Mouse (Mus musculus): Measurements from ENCODE around the gene Rab44. TPM values are rescaled to one million over a fixed set of nuclear protein-coding genes. Genes with fewer than 3 reads are reported as not detected.

Rab44 gene
- polyA plus RNA-seq, 1 experiment = 4.9 TPM

DNA sequence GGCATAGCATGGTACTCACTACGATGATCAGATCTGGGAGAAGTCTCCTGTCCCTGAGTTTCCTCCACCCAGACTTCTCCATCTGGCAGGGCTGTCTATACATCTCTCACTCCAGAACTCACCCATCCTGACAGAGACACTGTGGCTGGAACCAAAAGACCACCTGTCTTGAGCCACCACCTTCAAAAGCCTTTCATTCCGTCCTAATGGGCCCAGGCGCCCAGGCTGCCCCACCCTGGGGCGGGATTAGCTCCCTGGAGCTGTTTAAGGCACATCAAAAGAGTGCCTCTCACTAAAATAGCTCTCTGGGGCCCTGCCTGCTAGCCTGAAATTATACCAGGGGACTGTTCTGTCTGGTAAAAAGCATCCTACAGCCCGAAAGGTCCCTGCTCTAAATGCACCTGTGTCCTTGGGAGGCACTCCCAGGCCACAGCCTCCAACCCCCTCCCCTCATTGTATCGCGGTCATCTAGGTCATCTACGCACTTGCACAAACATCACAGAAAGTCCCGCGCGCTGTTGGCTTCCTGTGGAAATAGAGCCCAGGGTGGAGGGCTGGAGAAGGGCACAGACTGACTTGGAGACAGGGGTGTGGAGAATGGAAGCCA is 41.1 kb upstream of the Rab44 start:
- TF ChIP-seq POLR2A (IDR thresholded peaks at IDR 0.05; ENCODE audit: low read depth, low read length) = no peak
- no peak for TF ChIP-seq CTCF (IDR thresholded peaks at IDR 0.05; ENCODE audit: extremely low read depth, insufficient read depth, insufficient read length, insufficient replicate concordance)
- Histone ChIP-seq H3K4me3 (ENCODE audit: extremely low read depth, insufficient read depth, insufficient read length) (no peak overlapping the region), H3K27ac (ENCODE audit: insufficient read depth, low read length) (no peak overlapping the region), H3K27me3 (ENCODE audit: control insufficient read depth, insufficient read depth, low read length) (no peaks in the 10 kb centered on the region), H3K4me1 (ENCODE audit: control insufficient read depth, insufficient read depth, insufficient read length) (peaks cover 8% of the 10 kb centered on the region; the same call in 1 of the 2 replicates), H3K36me3 (ENCODE audit: control insufficient read depth, insufficient read depth, low read length) (no peaks in the 10 kb centered on the region)
- WGBS = 38% methylated on average over 11 of the region's 11 CpGs
- DNase-seq (ENCODE audit: low read depth in 1 of 2, low spot score in 2 of 2) = no peak

DNA sequence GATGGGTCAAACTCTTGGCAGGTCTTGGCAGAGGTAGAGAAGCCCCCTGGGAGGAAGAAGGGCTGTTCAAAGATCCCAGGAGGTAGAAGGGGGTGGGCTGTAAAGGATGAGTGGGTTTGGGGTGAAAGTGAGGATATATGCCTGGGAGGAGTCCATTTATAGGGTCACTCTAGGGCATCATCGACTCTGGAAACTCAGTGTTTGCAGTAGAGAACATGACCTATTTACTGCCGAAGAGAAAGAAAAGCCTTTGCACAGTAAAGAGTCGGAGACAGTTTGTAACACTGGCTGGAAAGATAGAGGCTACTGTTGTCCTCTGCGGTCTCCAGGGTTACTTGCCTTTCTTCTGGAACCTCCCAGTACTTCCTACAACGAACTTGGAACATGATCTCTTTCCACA is 40.6 kb upstream of the Rab44 start:
- Histone ChIP-seq H3K4me3 (ENCODE audit: extremely low read depth, insufficient read depth, insufficient read length) (no peak overlapping the region), H3K36me3 (ENCODE audit: control insufficient read depth, insufficient read depth, low read length) (no peaks in the 10 kb centered on the region), H3K27me3 (ENCODE audit: control insufficient read depth, insufficient read depth, low read length) (no peaks in the 10 kb centered on the region), H3K4me1 (ENCODE audit: control insufficient read depth, insufficient read depth, insufficient read length) (peaks cover 8% of the 10 kb centered on the region; the same call in 1 of the 2 replicates), H3K27ac (ENCODE audit: insufficient read depth, low read length) (no peak overlapping the region)
- DNase-seq (ENCODE audit: low read depth in 1 of 2, low spot score in 2 of 2) = no peak
- TF ChIP-seq CTCF (IDR thresholded peaks at IDR 0.05; ENCODE audit: extremely low read depth, insufficient read depth, insufficient read length, insufficient replicate concordance) (no peak), POLR2A (IDR thresholded peaks at IDR 0.05; ENCODE audit: low read depth, low read length) (no peak)
- WGBS = 50% methylated on average over 5 of the region's 5 CpGs

DNA sequence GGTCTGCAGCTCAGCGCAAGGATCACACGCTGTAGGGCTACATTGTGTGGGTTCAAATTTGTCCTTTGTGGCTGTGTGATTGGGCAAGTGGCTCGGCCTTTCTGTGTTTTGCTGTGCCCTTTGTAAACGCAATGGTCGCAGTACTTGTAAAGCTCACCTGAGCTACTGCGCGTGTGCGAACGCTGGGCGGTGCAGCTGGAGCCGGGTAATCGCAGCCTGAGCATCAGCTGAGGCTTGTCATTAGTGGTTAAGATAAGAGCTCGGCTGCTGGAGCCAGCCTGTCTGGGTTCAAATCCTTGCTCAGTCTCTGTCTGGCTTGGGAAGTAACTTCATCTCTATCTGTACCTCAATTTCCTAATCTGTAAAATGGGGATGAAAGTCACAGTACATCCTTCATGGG is 39.9 kb upstream of the Rab44 start:
- peaks cover 8% of the 10 kb centered on the region; the same call in 1 of the 2 replicates for H3K4me1 ChIP-seq (ENCODE audit: control insufficient read depth, insufficient read depth, insufficient read length)
- DNase-seq (ENCODE audit: low read depth in 1 of 2, low spot score in 2 of 2) = no peak
- TF ChIP-seq POLR2A (IDR thresholded peaks at IDR 0.05; ENCODE audit: low read depth, low read length) = no peak
- TF ChIP-seq CTCF (IDR thresholded peaks at IDR 0.05; ENCODE audit: extremely low read depth, insufficient read depth, insufficient read length, insufficient replicate concordance) = no peak
- H3K27ac ChIP-seq (ENCODE audit: insufficient read depth, low read length) = no peak overlapping the region
- no peaks in the 10 kb centered on the region for H3K27me3 ChIP-seq (ENCODE audit: control insufficient read depth, insufficient read depth, low read length)
- H3K4me3 ChIP-seq (ENCODE audit: extremely low read depth, insufficient read depth, insufficient read length) = no peak overlapping the region
- H3K36me3 ChIP-seq (ENCODE audit: control insufficient read depth, insufficient read depth, low read length) = no peaks in the 10 kb centered on the region
- WGBS = 88% methylated on average over 13 of the region's 13 CpGs

DNA sequence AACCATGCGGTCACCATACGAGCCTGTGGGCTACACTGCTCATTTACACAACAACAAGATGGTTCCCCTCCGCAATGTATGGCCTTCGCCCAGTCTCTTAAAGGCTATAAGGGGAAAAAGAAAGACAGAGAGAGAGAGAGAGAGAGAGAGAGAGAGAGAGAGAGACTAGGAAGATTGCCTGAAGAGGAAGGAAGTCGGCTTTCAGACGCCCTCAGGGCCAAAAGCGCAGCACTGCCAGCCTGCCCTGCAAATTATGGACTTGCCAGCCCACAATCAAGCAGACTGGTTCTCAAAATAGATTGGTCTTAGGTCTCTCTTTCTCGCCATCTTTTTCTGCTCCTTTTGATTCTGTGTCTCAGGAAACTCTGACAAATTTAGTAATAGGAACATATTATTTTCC is 37.7 kb upstream of the Rab44 start:
- H3K27ac ChIP-seq (ENCODE audit: insufficient read depth, low read length) = no peak overlapping the region
- no peaks in the 10 kb centered on the region for H3K27me3 ChIP-seq (ENCODE audit: control insufficient read depth, insufficient read depth, low read length)
- no peaks in the 10 kb centered on the region for H3K36me3 ChIP-seq (ENCODE audit: control insufficient read depth, insufficient read depth, low read length)
- no peak for TF ChIP-seq POLR2A (IDR thresholded peaks at IDR 0.05; ENCODE audit: low read depth, low read length)
- no peak for TF ChIP-seq CTCF (IDR thresholded peaks at IDR 0.05; ENCODE audit: extremely low read depth, insufficient read depth, insufficient read length, insufficient replicate concordance)
- 29% methylated on average over 8 of the region's 8 CpGs for WGBS
- H3K4me3 ChIP-seq (ENCODE audit: extremely low read depth, insufficient read depth, insufficient read length) = no peak overlapping the region
- no peak for DNase-seq (ENCODE audit: low read depth in 1 of 2, low spot score in 2 of 2)
- peaks cover 13% of the 10 kb centered on the region; the same call in 1 of the 2 replicates for H3K4me1 ChIP-seq (ENCODE audit: control insufficient read depth, insufficient read depth, insufficient read length)

DNA sequence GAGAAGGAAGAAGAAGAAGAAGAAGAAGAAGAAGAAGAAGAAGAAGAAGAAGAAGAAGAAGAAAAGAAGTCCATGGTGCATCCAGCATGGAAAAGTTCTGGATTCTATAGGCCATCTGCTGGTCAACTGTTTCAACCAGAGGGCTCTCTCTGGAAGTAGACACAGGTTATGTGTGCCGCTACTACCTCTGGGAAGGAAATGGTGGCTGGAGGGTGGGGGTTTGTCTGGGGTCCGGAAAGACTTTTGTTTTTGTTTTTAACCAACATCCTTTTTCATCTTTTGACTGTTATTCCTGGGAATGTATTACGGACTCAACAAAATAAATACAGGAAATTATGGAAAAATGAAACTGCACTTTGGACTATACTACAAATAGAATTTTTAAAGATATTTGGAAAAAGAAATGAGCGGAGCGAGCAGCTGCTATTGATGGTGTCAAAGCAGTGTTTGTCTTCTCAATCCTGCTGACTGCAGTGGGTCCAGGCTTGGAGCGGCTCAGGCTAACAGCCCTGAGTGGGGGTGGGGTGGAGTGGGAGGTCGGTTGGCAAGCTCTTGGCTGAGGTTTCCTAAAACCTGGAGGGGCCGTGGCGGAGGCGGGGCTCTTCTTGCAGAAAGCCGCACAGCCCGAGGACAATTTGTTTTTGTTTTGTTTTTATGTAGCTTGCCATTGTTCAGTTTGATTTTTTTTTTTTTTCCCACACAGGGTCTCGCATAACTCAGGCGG is 36.0 kb upstream of the Rab44 start:
- H3K4me1 ChIP-seq (ENCODE audit: control insufficient read depth, insufficient read depth, insufficient read length) = peaks cover 6% of the 10 kb centered on the region; the same call in 1 of the 2 replicates
- 13% methylated on average over 14 of the region's 14 CpGs for WGBS
- H3K27me3 ChIP-seq (ENCODE audit: control insufficient read depth, insufficient read depth, low read length) = peaks cover 4% of the 10 kb centered on the region; the same call in 1 of the 2 replicates
- H3K36me3 ChIP-seq (ENCODE audit: control insufficient read depth, insufficient read depth, low read length) = no peaks in the 10 kb centered on the region
- TF ChIP-seq CTCF (IDR thresholded peaks at IDR 0.05; ENCODE audit: extremely low read depth, insufficient read depth, insufficient read length, insufficient replicate concordance) (no peak), POLR2A (IDR thresholded peaks at IDR 0.05; ENCODE audit: low read depth, low read length) (no peak)
- H3K4me3 ChIP-seq (ENCODE audit: extremely low read depth, insufficient read depth, insufficient read length) = peak overlapping the region; percentile 45
- H3K27ac ChIP-seq (ENCODE audit: insufficient read depth, low read length) = no peak overlapping the region
- no peak for DNase-seq (ENCODE audit: low read depth in 1 of 2, low spot score in 2 of 2)

DNA sequence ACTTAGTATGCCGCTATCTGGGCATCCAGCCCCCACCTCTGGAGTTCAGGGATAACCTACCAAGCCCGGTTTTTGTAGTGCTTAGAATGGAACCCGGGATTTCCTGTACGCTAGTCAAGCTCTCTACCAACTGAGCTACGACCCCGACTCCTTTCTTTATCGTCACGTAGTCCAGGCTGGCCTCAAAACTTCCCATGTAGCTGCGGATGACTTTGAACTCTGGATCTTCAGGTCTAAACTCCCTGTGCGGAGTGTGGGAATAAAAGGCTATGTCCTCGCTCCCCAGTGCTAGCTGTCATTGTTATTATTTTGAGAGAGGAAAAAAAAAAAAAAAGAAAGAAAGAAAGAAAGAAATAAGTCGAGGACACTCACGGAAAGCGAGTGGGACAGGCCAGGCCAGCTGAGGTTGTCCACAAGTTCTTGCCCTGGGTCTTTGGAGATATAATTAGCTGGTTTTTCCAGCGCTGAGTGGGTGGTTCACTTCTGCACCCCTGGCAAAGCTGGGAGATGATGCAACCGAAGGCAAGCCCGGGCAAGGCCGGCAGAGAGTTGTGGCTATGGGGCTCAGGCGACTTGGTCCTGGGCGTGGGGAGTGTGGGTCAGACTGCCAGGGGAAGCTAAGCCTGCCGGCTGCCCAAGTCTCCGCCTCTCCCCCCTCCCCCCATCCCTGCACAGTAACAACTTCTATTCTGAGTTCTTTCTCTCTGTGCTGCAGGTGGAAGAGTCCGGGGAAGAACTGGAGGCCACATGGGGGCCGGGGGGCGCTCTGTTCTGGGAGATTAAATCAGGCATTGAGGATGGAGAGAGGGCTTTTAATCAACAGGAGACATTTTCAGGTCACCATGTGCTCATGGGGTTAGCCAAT is 35.2 kb upstream of the Rab44 start:
- DNase-seq (ENCODE audit: low read depth in 1 of 2, low spot score in 2 of 2) = no peak
- Histone ChIP-seq H3K36me3 (ENCODE audit: control insufficient read depth, insufficient read depth, low read length) (no peaks in the 10 kb centered on the region), H3K27ac (ENCODE audit: insufficient read depth, low read length) (no peak overlapping the region), H3K4me1 (ENCODE audit: control insufficient read depth, insufficient read depth, insufficient read length) (peaks cover 6% of the 10 kb centered on the region; the same call in 1 of the 2 replicates), H3K4me3 (ENCODE audit: extremely low read depth, insufficient read depth, insufficient read length) (peak overlapping the region; percentile 45), H3K27me3 (ENCODE audit: control insufficient read depth, insufficient read depth, low read length) (peaks cover 4% of the 10 kb centered on the region; the same call in 1 of the 2 replicates)
- TF ChIP-seq CTCF (IDR thresholded peaks at IDR 0.05; ENCODE audit: extremely low read depth, insufficient read depth, insufficient read length, insufficient replicate concordance) (no peak), POLR2A (IDR thresholded peaks at IDR 0.05; ENCODE audit: low read depth, low read length) (no peak)
- WGBS = 6% methylated on average over 25 of the region's 25 CpGs

Measured in spleen, adult 2 months (tissue).